Mouse (Mus musculus): Measurements from ENCODE around the gene Ppp1r9b. TPM values are rescaled to one million over a fixed set of nuclear protein-coding genes. Genes with fewer than 3 reads are reported as not detected.

Ppp1r9b gene
- total and polyA plus RNA-seq, 2 experiments from 2014 or later: 20.4 to 217 TPM

- Histone ChIP-seq H3K9ac (replicated peaks; ENCODE audit: low read length, poor library complexity, severe bottlenecking) (no peak overlapping the region), H3K27me3 (ENCODE audit: insufficient read depth, low read length) (no peaks in the 10 kb centered on the region), H3K9me3 (ENCODE audit: low read length) (no peaks in the 10 kb centered on the region), H3K4me2 (ENCODE audit: low read depth, low read length, poor library complexity, severe bottlenecking) (no peak overlapping the region), H3K36me3 (ENCODE audit: insufficient read depth, low read length) (peaks cover 46% of the 10 kb centered on the region), H3K4me3 (ENCODE audit: low read depth, low read length) (no peak overlapping the region), H3K4me1 (ENCODE audit: insufficient read depth, low read length) (peaks cover 25% of the 10 kb centered on the region), H3K27ac (ENCODE audit: low read depth, low read length) (no peak overlapping the region)
- no peak for TF ChIP-seq CTCF (IDR thresholded peaks at IDR 0.05)
- WGBS: 65% methylated on average over 5 of the region's 5 CpGs
- ATAC-seq (ENCODE audit: low FRiP score) (no peak), DNase-seq (ENCODE audit: low spot score) (no peak)
Measured at GRCm38 (mm10) chr11:94997596-94997995, 6.8 kb downstream of the Ppp1r9b start.

- Histone ChIP-seq H3K4me2 (ENCODE audit: low read depth, low read length, poor library complexity, severe bottlenecking) (no peak overlapping the region), H3K4me1 (ENCODE audit: insufficient read depth, low read length) (peaks cover 25% of the 10 kb centered on the region), H3K27me3 (ENCODE audit: insufficient read depth, low read length) (no peaks in the 10 kb centered on the region), H3K27ac (ENCODE audit: low read depth, low read length) (no peak overlapping the region), H3K9ac (replicated peaks; ENCODE audit: low read length, poor library complexity, severe bottlenecking) (0 out of 2 replicates have a peak overlapping the region, but pooled peaks have one; percentile 29), H3K9me3 (ENCODE audit: low read length) (no peaks in the 10 kb centered on the region), H3K36me3 (ENCODE audit: insufficient read depth, low read length) (peaks cover 49% of the 10 kb centered on the region), H3K4me3 (ENCODE audit: low read depth, low read length) (no peak overlapping the region)
- DNase-seq (ENCODE audit: low spot score) (peak; percentile 55), ATAC-seq (ENCODE audit: low FRiP score) (no peak)
- 74% methylated on average over 16 of the region's 16 CpGs for WGBS
- no peak for TF ChIP-seq CTCF (IDR thresholded peaks at IDR 0.05)
Measured at GRCm38 (mm10) chr11:94998041-94998531, 7.3 kb downstream of the Ppp1r9b start.

GRCm38 (mm10) chr11:95000128-95000527, 9.3 kb downstream of the Ppp1r9b start:
- Histone ChIP-seq H3K4me3 (ENCODE audit: low read depth, low read length) (no peak overlapping the region), H3K27me3 (ENCODE audit: insufficient read depth, low read length) (no peaks in the 10 kb centered on the region), H3K36me3 (ENCODE audit: insufficient read depth, low read length) (peaks cover 59% of the 10 kb centered on the region), H3K9me3 (ENCODE audit: low read length) (no peaks in the 10 kb centered on the region), H3K4me1 (ENCODE audit: insufficient read depth, low read length) (peaks cover 8% of the 10 kb centered on the region), H3K27ac (ENCODE audit: low read depth, low read length) (no peak overlapping the region; the same call in 1 of the 2 replicates), H3K9ac (replicated peaks; ENCODE audit: low read length, poor library complexity, severe bottlenecking) (no peak overlapping the region), H3K4me2 (ENCODE audit: low read depth, low read length, poor library complexity, severe bottlenecking) (no peak overlapping the region)
- no peak for TF ChIP-seq CTCF (IDR thresholded peaks at IDR 0.05)
- no peak for DNase-seq (ENCODE audit: low spot score)
- WGBS: 81% methylated on average over 8 of the region's 8 CpGs
- no peak for ATAC-seq (ENCODE audit: low FRiP score)

GRCm38 (mm10) chr11:95000548-95000947, 9.7 kb downstream of the Ppp1r9b start:
- no peak for DNase-seq (ENCODE audit: low spot score)
- peak overlapping the region; percentile 67 for H3K27ac ChIP-seq (ENCODE audit: low read depth, low read length)
- no peak overlapping the region for H3K4me2 ChIP-seq (ENCODE audit: low read depth, low read length, poor library complexity, severe bottlenecking)
- no peaks in the 10 kb centered on the region for H3K9me3 ChIP-seq (ENCODE audit: low read length)
- no peak overlapping the region for H3K4me3 ChIP-seq (ENCODE audit: low read depth, low read length)
- no peak for ATAC-seq (ENCODE audit: low FRiP score)
- WGBS: 58% methylated on average over 4 of the region's 4 CpGs
- H3K36me3 ChIP-seq (ENCODE audit: insufficient read depth, low read length): peaks cover 63% of the 10 kb centered on the region
- TF ChIP-seq CTCF (IDR thresholded peaks at IDR 0.05): no peak
- H3K4me1 ChIP-seq (ENCODE audit: insufficient read depth, low read length): peaks cover 3% of the 10 kb centered on the region; the same call in 1 of the 2 replicates
- H3K27me3 ChIP-seq (ENCODE audit: insufficient read depth, low read length): no peaks in the 10 kb centered on the region
- no peak overlapping the region for H3K9ac ChIP-seq (replicated peaks; ENCODE audit: low read length, poor library complexity, severe bottlenecking)

- Histone ChIP-seq H3K4me1 (ENCODE audit: insufficient read depth, low read length) (peaks cover 2% of the 10 kb centered on the region; the same call in 1 of the 2 replicates), H3K27ac (ENCODE audit: low read depth, low read length) (peak overlapping the region; percentile 67), H3K9ac (replicated peaks; ENCODE audit: low read length, poor library complexity, severe bottlenecking) (no peak overlapping the region), H3K4me2 (ENCODE audit: low read depth, low read length, poor library complexity, severe bottlenecking) (no peak overlapping the region), H3K4me3 (ENCODE audit: low read depth, low read length) (no peak overlapping the region), H3K27me3 (ENCODE audit: insufficient read depth, low read length) (no peaks in the 10 kb centered on the region), H3K9me3 (ENCODE audit: low read length) (no peaks in the 10 kb centered on the region), H3K36me3 (ENCODE audit: insufficient read depth, low read length) (peaks cover 66% of the 10 kb centered on the region)
- DNase-seq (ENCODE audit: low spot score) (peak; percentile 90), ATAC-seq (ENCODE audit: low FRiP score) (peak; percentile 56; the same call in 1 of the 2 replicates)
- WGBS: 2% methylated on average over 8 of the region's 8 CpGs
- TF ChIP-seq CTCF (IDR thresholded peaks at IDR 0.05): peak; percentile 92
Measured at GRCm38 (mm10) chr11:95001058-95001457, 10.2 kb downstream of the Ppp1r9b start.

GRCm38 (mm10) chr11:95001584-95002347, 10.9 kb downstream of the Ppp1r9b start:
- TF ChIP-seq CTCF (IDR thresholded peaks at IDR 0.05): no peak
- DNase-seq (ENCODE audit: low spot score) (no peak), ATAC-seq (ENCODE audit: low FRiP score) (no peak)
- WGBS: 83% methylated on average over 21 of the region's 21 CpGs
- Histone ChIP-seq H3K27me3 (ENCODE audit: insufficient read depth, low read length) (no peaks in the 10 kb centered on the region), H3K4me3 (ENCODE audit: low read depth, low read length) (no peak overlapping the region), H3K27ac (ENCODE audit: low read depth, low read length) (no peak overlapping the region), H3K9me3 (ENCODE audit: low read length) (no peaks in the 10 kb centered on the region), H3K4me1 (ENCODE audit: insufficient read depth, low read length) (peaks cover 5% of the 10 kb centered on the region; the same call in 1 of the 2 replicates), H3K4me2 (ENCODE audit: low read depth, low read length, poor library complexity, severe bottlenecking) (no peak overlapping the region), H3K36me3 (ENCODE audit: insufficient read depth, low read length) (peaks cover 59% of the 10 kb centered on the region), H3K9ac (replicated peaks; ENCODE audit: low read length, poor library complexity, severe bottlenecking) (no peak overlapping the region)

Measured in midbrain, postnatal 0 days (tissue).